Mouse (Mus musculus) fat pad, adult 2 months (tissue): ENCODE results near the gene Phf1.

Experiments
- DNase-seq: peaks from one replicate; pipeline ENCODE4 v3.0.0-alpha.2; 2011; ENCODE audit warnings: low read depth, low spot score; ENCODE audit errors: extremely low read depth

The Phf1 gene

DNA sequence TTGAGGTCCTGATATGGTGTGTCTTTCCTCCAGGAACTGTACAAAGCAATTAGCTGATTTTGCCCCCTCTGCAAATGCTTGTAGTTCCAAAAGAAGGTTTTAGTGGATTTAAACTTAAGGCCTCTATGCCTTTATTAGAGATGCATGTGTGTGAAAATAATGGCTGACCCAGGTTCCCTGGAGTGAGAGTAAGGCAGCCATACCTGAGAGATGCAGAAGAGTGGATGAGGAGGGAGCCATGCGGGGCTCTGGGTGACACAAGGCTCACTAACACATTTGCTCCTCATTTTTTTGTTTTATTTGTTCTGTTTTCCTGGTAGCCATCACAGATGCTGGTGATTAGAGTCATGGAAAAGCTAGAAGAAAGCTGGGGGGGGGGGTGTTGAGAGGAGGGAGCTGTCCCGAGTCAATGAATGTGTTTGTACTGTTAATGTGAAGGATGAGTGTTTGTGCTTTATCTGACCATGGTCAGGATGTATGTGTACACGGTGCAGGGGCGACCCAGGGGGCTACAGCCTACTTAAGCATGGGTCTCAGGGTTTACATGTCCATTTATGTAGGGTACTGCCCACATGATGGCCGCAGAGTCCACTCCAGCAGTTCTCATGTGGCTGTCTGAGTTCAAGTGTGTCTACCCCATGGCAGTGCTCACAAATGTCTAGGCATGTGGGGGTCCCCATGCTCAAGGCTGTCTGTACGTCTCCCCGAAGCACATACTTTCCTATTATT, 17.9 kb downstream of the Phf1 start:
- DNase-seq: no peak

DNA sequence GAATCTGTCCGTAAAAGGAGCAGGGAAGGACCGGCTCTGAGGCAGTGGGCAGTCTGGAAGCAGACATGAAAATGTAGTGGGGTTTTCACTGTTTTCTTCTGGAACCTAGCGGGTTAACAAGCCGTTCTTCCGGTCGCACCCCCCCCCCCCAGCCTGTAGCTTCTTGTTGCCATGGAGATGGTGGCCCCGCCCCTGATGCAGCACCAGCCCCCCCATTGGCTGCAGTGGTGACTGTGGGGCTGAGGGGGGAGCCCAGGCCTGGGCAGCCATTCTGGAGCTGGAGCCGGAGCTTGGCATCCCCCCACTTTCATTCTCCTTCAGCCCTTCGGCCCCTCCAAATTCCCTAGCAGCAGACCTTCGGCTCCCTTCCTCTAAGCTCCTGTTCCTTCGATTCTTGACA, 18.6 kb downstream of the Phf1 start:
- no peak for DNase-seq

GRCm38 (mm10) chr17:26951952-26952877, 19.4 kb downstream of the Phf1 start:
- DNase-seq: no peak

GRCm38 (mm10) chr17:26953201-26953600, 20.3 kb downstream of the Phf1 start:
- no peak for DNase-seq

DNA sequence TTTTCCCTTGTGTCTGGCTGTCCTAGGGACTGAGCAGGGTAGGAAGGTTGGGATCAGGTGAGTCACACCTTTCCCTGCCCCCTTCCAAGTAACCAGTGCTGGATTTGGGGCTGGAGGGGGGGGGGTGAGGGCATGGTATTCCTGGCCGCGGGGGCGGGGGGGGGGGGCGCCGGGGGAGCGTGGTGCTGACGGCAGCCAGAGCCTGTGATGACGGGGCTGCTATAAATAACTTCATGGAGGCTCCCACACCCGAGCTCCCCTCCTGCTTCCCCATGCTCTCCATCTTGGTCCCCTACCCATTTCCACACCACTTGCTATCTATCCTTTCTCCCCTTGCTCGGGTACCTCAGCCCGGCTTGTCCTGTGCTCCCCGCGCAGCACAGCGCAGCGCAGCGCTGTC, 20.9 kb downstream of the Phf1 start:
- no peak for DNase-seq

DNA sequence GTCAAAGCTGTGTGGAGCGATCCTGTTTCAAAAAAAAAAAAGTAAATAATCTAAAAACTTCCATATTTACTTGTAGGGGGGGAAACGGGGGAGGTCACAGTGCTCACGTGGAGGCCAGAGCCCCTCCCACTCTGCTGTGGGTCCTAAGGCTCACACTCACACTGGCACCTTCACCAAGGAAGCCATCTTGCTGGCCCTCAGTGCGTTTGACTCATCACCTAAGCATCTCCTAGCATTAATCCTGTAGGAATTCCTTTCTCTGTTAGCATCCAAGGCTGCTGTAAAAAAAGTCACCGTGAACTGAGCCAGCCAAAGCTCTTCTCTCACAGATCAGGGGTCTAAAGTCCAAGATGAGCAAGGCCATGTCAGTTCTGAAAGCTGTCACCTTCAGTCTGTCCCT, 23.5 kb downstream of the Phf1 start:
- no peak for DNase-seq

DNA sequence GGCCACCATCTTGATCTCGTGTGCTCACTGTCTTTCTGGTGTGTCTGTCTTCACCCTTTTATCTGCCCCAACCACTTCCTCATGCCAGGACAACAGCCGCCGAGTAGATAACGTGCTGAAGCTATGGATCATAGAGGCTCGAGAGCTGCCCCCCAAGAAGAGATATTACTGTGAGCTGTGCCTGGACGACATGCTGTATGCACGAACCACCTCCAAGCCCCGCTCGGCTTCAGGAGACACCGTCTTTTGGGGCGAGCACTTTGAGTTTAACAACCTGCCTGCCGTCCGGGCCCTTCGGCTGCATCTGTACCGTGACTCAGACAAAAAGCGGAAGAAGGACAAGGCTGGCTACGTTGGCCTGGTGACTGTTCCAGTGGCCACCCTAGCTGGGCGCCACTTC, 24.0 kb downstream of the Phf1 start:
- DNase-seq: no peak

DNA sequence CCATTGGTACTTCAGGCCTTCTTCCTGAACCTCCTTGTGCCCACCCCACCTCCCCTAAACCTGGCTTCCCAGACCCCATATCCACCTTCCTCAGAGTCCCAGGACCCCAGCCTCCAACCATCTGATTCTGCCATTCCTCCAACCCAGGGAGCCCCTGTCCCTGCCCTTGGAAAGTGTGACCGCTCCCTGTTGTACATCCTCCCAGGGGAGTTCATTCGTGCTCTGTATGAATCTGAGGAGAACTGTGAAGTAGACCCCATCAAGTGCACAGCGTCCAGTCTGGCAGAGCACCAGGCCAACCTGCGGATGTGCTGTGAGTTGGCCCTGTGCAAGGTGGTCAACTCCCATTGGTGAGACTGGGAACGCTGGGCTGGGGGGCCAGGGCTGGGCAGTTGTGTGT, 25.0 kb downstream of the Phf1 start:
- no peak for DNase-seq

GRCm38 (mm10) chr17:26958880-26959279, 26.0 kb downstream of the Phf1 start:
- DNase-seq: no peak

DNA sequence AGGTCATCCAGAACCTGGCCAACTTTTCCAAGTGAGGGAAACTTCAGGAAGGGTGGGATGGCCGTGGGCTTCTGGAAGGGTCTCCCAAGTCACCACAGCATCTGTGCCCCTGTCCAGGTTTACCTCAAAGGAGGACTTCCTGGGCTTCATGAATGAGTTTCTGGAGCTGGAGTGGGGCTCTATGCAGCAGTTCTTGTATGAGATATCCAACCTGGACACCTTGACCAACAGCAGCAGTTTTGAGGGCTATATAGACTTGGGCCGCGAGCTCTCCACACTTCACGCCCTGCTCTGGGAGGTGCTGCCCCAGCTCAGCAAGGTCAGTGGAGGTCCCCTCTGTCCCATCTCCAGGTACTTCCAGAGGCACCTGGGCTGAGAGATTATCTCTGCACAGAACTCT, 27.0 kb downstream of the Phf1 start:
- DNase-seq: no peak

DNA sequence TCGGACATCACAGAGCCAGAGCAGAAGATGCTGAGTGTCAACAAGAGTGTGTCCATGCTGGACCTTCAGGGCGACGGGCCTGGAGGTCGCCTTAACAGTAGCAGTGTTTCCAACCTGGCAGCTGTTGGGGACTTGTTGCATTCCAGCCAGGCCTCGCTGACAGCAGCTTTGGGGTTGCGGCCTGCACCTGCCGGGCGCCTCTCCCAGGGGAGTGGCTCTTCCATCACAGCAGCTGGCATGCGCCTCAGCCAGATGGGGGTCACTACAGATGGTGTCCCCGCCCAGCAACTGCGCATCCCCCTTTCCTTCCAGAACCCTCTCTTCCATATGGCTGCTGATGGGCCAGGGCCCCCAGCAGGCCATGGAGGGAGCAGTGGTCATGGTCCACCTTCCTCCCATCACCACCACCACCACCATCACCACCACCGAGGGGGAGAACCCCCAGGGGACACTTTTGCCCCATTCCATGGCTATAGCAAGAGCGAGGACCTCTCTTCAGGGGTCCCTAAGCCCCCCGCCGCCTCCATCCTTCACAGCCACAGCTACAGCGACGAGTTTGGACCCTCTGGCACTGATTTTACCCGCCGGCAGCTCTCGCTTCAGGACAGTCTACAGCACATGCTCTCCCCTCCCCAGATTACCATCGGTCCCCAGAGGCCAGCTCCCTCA, 28.9 kb downstream of the Phf1 start:
- no peak for DNase-seq

- no peak for DNase-seq
Observed at GRCm38 (mm10) chr17:26966993-26967392, 34.1 kb downstream of the Phf1 start.

- DNase-seq: no peak
Observed at GRCm38 (mm10) chr17:26967477-26967876, 34.6 kb downstream of the Phf1 start.

GRCm38 (mm10) chr17:26968200-26968611, 35.4 kb downstream of the Phf1 start:
- no peak for DNase-seq

DNA sequence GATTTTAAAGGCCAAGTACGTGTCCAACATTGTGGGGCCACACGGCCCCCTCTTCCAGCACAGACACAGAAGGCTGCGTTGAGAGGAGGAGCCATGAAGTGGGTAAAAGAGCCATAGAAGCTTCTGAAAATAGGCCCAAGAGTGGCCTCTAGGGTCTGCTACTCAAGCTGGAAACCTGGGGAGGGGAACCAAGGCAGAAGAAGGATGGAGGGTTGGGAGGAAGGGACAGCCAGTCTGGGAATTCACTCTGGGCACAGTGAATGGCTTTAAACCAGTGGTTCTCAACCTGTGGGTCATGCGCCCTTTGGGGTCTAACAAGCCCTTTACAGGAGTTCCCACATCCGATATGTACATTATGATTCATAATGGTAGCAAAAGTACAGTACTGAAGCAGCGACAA, 36.4 kb downstream of the Phf1 start:
- DNase-seq: no peak

- DNase-seq: no peak
Observed at GRCm38 (mm10) chr17:26970221-26970620, 37.4 kb downstream of the Phf1 start.

DNA sequence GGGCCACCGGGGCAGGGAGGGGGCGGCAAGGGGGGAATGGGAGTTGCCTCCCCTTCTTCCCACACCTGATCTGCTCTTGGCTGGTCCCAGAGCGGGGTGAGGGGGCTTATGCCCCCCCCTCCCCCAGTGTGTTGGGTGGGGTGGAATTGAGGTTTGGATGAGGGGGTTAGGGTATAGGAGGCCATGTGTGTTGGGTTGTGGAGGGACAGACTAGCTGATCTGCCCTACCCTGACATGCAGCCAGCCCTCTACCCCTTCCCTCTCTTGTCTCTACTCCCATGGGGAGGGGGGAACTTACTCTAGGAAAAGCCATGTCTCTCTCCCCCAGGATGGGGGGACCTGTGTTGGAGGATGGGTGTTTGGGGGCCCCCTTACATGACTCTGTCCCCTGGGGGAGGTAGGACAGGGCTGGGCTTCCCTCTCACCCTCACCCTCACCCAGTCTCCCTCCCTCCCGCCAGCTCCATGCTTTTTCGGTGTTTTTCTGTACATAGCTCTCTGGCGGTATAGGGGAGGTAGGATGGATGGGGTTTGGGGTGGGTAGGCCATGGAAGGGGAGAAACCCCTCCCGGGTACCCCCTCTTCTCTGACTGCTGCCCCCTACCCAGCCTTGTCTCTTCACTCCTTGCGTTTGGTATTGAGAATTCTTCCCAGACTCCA, 38.5 kb downstream of the Phf1 start:
- DNase-seq: no peak

- no peak for DNase-seq
Observed at GRCm38 (mm10) chr17:26972107-26972506, 39.3 kb downstream of the Phf1 start.

- DNase-seq: peak; percentile 40
Observed at GRCm38 (mm10) chr17:26972703-26973574, 40.1 kb downstream of the Phf1 start, which contains the start of gene Zbtb9. TSS of gene Zbtb9 (plus strand) at chr17:26973167.

DNA sequence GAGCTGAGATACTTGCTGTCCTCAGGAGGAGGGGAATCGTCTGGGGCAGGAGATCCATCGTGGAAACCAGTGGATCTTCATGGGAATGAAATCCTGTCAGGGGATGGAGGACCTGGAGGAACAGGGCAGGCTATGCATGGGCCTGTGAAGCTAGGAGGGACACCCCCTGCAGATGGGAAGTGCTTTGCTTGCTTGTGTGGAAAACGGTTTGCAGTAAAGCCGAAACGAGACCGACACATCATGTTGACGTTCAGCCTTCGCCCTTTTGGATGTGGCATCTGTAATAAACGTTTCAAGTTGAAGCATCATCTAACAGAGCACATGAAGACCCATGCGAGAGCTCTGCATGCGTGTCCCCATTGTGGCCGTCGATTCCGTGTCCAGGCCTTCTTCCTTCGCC, 41.7 kb downstream of the Phf1 start:
- no peak for DNase-seq
